Mouse (Mus musculus) E14TG2a.4 (cell line): Measurements from ENCODE around the gene Snx7.

Experiments
- CTCF ChIP-seq: conservative IDR thresholded peaks from 2 replicates; pipeline ENCODE4 v1.5.1; 2014; ENCODE audit warnings: low read length
- NANOG ChIP-seq: IDR thresholded peaks from 2 replicates; pipeline ENCODE4 v1.6.1; 2014; ENCODE audit warnings: borderline replicate concordance, low read length, mixed read lengths

DNA sequence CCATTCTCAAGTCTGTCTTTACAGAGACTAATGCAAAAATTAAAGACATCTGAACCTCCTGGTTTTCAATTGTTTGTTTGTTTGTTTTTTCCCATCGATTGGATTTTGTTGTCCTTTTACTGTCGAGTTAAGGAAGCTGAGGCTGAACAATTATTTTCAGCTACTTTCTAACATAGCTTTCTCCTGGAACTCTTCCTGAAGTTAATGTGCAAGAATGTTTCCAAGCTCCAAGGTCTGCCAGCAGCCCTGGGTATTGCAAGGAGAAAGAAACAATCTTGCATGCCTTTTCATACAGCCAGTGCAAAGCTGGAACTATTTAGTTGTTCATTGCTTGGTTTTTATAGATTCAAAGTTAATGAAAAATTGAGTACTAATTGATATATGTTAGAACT, 584 bp upstream of the Snx7 start:
- TF ChIP-seq CTCF (no peak), NANOG (no peak)
